In genomic region chr2:25272515-25272914, GRCm38 (mm10) we compare ENCODE assay signal across 8 mouse cellular contexts. TPM values are rescaled to one million over a fixed set of nuclear protein-coding genes. Genes with fewer than 3 reads are reported as not detected.
DNase-seq lines count a peak whose midpoint lies in the region; ATAC-seq and TF ChIP-seq lines count a peak whose summit lies in the region.

No protein-coding gene starts in this region.

- no peak overlapping the region for H3K27ac ChIP-seq in cerebellum, adult 2 months (ENCODE audit: insufficient read depth, low read length)
- peak overlapping the region; percentile 37; the same call in 1 of the 2 replicates for H3K27ac ChIP-seq in testis, adult 2 months (ENCODE audit: control insufficient read depth, insufficient read depth, low read depth, low read length)
- peak overlapping the region; percentile 91 for H3K27ac ChIP-seq in limb, embryonic 15.5 days
- peak overlapping the region; percentile 84 for H3K27ac ChIP-seq in stomach, postnatal 0 days (replicated peaks)

- WGBS in cerebellum, adult 2 months: under 1% methylated on average over 29 of the region's 29 CpGs
- WGBS in limb, embryonic 15.5 days: 0% methylated on average over 29 of the region's 29 CpGs
- under 1% methylated on average over 29 of the region's 29 CpGs for WGBS in stomach, postnatal 0 days

- H3K4me1 ChIP-seq in cerebellum, adult 2 months (ENCODE audit: control insufficient read depth, insufficient read depth, low read length): peaks cover 34% of the 10 kb centered on the region
- H3K4me1 ChIP-seq in testis, adult 2 months (ENCODE audit: control insufficient read depth, insufficient read depth, low read length): peaks cover 8% of the 10 kb centered on the region
- peaks cover 27% of the 10 kb centered on the region for H3K4me1 ChIP-seq in limb, embryonic 15.5 days
- peaks cover 9% of the 10 kb centered on the region for H3K4me1 ChIP-seq in stomach, postnatal 0 days (replicated peaks; ENCODE audit: control insufficient read depth, insufficient read depth)

- H3K4me3 ChIP-seq in cerebellum, adult 2 months (replicated peaks; ENCODE audit: insufficient read depth, low read depth, low read length): peak overlapping the region; percentile 83
- H3K4me3 ChIP-seq in testis, adult 2 months (ENCODE audit: control insufficient read depth, low read depth, low read length): peak overlapping the region; percentile 91
- H3K4me3 ChIP-seq in limb, embryonic 15.5 days: peak overlapping the region; percentile 91
- H3K4me3 ChIP-seq in stomach, postnatal 0 days (ENCODE audit: low read depth, low read length): peak overlapping the region; percentile 74

- ATAC-seq in limb, embryonic 15.5 days (ENCODE audit: insufficient number of reproducible peaks, low FRiP score, low TSS enrichment, low read depth): no peak
- ATAC-seq in stomach, postnatal 0 days (ENCODE audit: low FRiP score, low TSS enrichment): peak; percentile 38

- H3K9ac ChIP-seq in limb, embryonic 15.5 days: peak overlapping the region; percentile 82
- H3K9ac ChIP-seq in stomach, postnatal 0 days (ENCODE audit: low read length): peak overlapping the region; percentile 87

- H3K4me2 ChIP-seq in limb, embryonic 15.5 days: peak overlapping the region; percentile 88
- H3K4me2 ChIP-seq in stomach, postnatal 0 days (replicated peaks; ENCODE audit: low read depth): peak overlapping the region; percentile 95

- no peaks in the 10 kb centered on the region for H3K36me3 ChIP-seq in testis, adult 2 months (ENCODE audit: control insufficient read depth, insufficient read depth, low read length)
- H3K36me3 ChIP-seq in limb, embryonic 15.5 days: peaks cover 76% of the 10 kb centered on the region
- H3K36me3 ChIP-seq in stomach, postnatal 0 days (ENCODE audit: control insufficient read depth, insufficient read depth, low read length): peaks cover 18% of the 10 kb centered on the region

- no peak for TF ChIP-seq EP300 in stomach, postnatal 0 days (optimal IDR thresholded peaks at IDR 0.05)

- H3K9me3 ChIP-seq in limb, embryonic 15.5 days: no peaks in the 10 kb centered on the region
- H3K9me3 ChIP-seq in stomach, postnatal 0 days (ENCODE audit: control insufficient read depth, low read length): no peaks in the 10 kb centered on the region

- no peaks in the 10 kb centered on the region for H3K27me3 ChIP-seq in cerebellum, adult 2 months (ENCODE audit: control insufficient read depth, insufficient read depth, low read length)
- no peaks in the 10 kb centered on the region for H3K27me3 ChIP-seq in testis, adult 2 months (ENCODE audit: control insufficient read depth, insufficient read depth, low read length)
- no peaks in the 10 kb centered on the region for H3K27me3 ChIP-seq in limb, embryonic 15.5 days
- no peaks in the 10 kb centered on the region for H3K27me3 ChIP-seq in stomach, postnatal 0 days (ENCODE audit: control insufficient read depth, insufficient read depth, low read length)

- TF ChIP-seq POLR2A in cerebellum, adult 2 months (IDR thresholded peaks at IDR 0.05; ENCODE audit: borderline replicate concordance, insufficient read depth, low read length): no peak
- no peak for TF ChIP-seq POLR2A in testis, adult 2 months (IDR thresholded peaks at IDR 0.05; ENCODE audit: control insufficient read depth, low read depth, low read length)

- no peak for TF ChIP-seq CTCF in cerebellum, adult 2 months (IDR thresholded peaks at IDR 0.05; ENCODE audit: borderline replicate concordance, insufficient read depth, low read depth, low read length)
- TF ChIP-seq CTCF in testis, adult 2 months (IDR thresholded peaks at IDR 0.05; ENCODE audit: control insufficient read depth, insufficient read depth, insufficient replicate concordance, low read depth, low read length): no peak
- TF ChIP-seq CTCF in stomach, postnatal 0 days (IDR thresholded peaks at IDR 0.05; ENCODE audit: low read depth): no peak

- DNase-seq in cerebellum, adult 2 months: no peak
- DNase-seq in cerebellum, postnatal 4 days (ENCODE audit: low spot score in 2 of 2): no peak
- no peak for DNase-seq in testis, postnatal 10 days (ENCODE audit: low spot score)
- no peak for DNase-seq in stomach, postnatal 0 days (ENCODE audit: low spot score)
- no peak for DNase-seq in embryo, embryonic 10.5 days (ENCODE audit: low spot score)
- DNase-seq in Muller cell, postnatal 12 days (ENCODE audit: inconsistent ontology term): no peak

RNA-seq across cellular contexts. Expression of gene Anapc2, which starts 0.2 kb away (rescaled TPM):
- 103 TPM in 2 replicates for polyA plus RNA-seq in cerebellum, adult 2 months (2012; rRNA removed)
- polyA plus RNA-seq in testis, adult 2 months (2012; rRNA removed): 29.3 and 32.3 TPM in 2 replicates
- polyA plus RNA-seq in limb, embryonic 15.5 days (2015; fragmentation: Nextera tagmentation; extraction: Ambion mirVana): 136 and 140 TPM in 2 replicates
- 57.5 and 59.6 TPM in 2 replicates for polyA plus RNA-seq in stomach, postnatal 0 days (2015; fragmentation: Nextera tagmentation; extraction: Ambion mirVana)

RNA-seq across cellular contexts. Expression of gene Ssna1, which starts 0.3 kb away (rescaled TPM):
- polyA plus RNA-seq in cerebellum, adult 2 months (2012; rRNA removed): 74.5 and 75.9 TPM in 2 replicates
- polyA plus RNA-seq in testis, adult 2 months (2012; rRNA removed): 54.9 and 64.2 TPM in 2 replicates
- polyA plus RNA-seq in limb, embryonic 15.5 days (2015; fragmentation: Nextera tagmentation; extraction: Ambion mirVana): 241 and 244 TPM in 2 replicates
- polyA plus RNA-seq in stomach, postnatal 0 days (2015; fragmentation: Nextera tagmentation; extraction: Ambion mirVana): 149 and 162 TPM in 2 replicates

RNA-seq across cellular contexts. Expression of gene Tprn, which starts 10.1 kb away (rescaled TPM):
- 91.0 and 96.9 TPM in 2 replicates for polyA plus RNA-seq in cerebellum, adult 2 months (2012; rRNA removed)
- 357 and 363 TPM in 2 replicates for polyA plus RNA-seq in testis, adult 2 months (2012; rRNA removed)
- polyA plus RNA-seq in limb, embryonic 15.5 days (2015; fragmentation: Nextera tagmentation; extraction: Ambion mirVana): 8.5 and 8.6 TPM in 2 replicates
- 17.4 and 20.3 TPM in 2 replicates for polyA plus RNA-seq in stomach, postnatal 0 days (2015; fragmentation: Nextera tagmentation; extraction: Ambion mirVana)

RNA-seq across cellular contexts. Expression of gene Tmem210, which starts 15.4 kb away (rescaled TPM):
- not detected in 2 replicates for polyA plus RNA-seq in cerebellum, adult 2 months (2012; rRNA removed)
- polyA plus RNA-seq in testis, adult 2 months (2012; rRNA removed): 830 and 870 TPM in 2 replicates
- polyA plus RNA-seq in limb, embryonic 15.5 days (2015; fragmentation: Nextera tagmentation; extraction: Ambion mirVana): not detected in 2 replicates
- not detected in 2 replicates for polyA plus RNA-seq in stomach, postnatal 0 days (2015; fragmentation: Nextera tagmentation; extraction: Ambion mirVana)

RNA-seq across cellular contexts. Expression of gene Lrrc26, which starts 17.2 kb away (rescaled TPM):
- polyA plus RNA-seq in cerebellum, adult 2 months (2012; rRNA removed): 0.20 and 0.21 TPM in 2 replicates
- polyA plus RNA-seq in testis, adult 2 months (2012; rRNA removed): 3.5 and 4.3 TPM in 2 replicates
- 0.61 and 0.92 TPM in 2 replicates for polyA plus RNA-seq in limb, embryonic 15.5 days (2015; fragmentation: Nextera tagmentation; extraction: Ambion mirVana)
- polyA plus RNA-seq in stomach, postnatal 0 days (2015; fragmentation: Nextera tagmentation; extraction: Ambion mirVana): 34.9 and 42.1 TPM in 2 replicates
